Mouse (Mus musculus) olfactory bulb, adult 2 months (tissue): ENCODE data around the gene Kdm2b.

Experiments
- CTCF ChIP-seq: fragments of 200-500 bp; IDR thresholded peaks from 2 replicates; pipeline ENCODE4 v1.5.1; 2012; ENCODE audit warnings: low read depth, mild to moderate bottlenecking, low read length, moderate library complexity; ENCODE audit not compliant: insufficient read depth
- POLR2A ChIP-seq: fragments of 200-500 bp; IDR thresholded peaks from 2 replicates; pipeline ENCODE4 v1.6.1; 2012; ENCODE audit warnings: mild to moderate bottlenecking, low read depth, low read length, moderate library complexity; ENCODE audit not compliant: insufficient read depth

GRCm38 (mm10) chr5:122949101-122949500 lies 40.5 kb downstream of the Kdm2b start:
- no peak for TF ChIP-seq POLR2A
- no peak for TF ChIP-seq CTCF
